Mouse (Mus musculus): ENCODE data around the gene Tubb1. TPM values are rescaled to one million over a fixed set of nuclear protein-coding genes. Genes with fewer than 3 reads are reported as not detected.

Tubb1 gene
- polyA plus RNA-seq, 1 experiment = not detected

- Histone ChIP-seq H3K36me3 (ENCODE audit: control insufficient read depth, insufficient read depth, low read length, poor library complexity, severe bottlenecking) (peaks cover 11% of the 10 kb centered on the region), H3K4me1 (ENCODE audit: control insufficient read depth, insufficient read depth, low read length) (no peaks in the 10 kb centered on the region), H3K9ac (ENCODE audit: low read depth, poor library complexity, severe bottlenecking) (peak within 1 kb of the TSS; percentile 82), H3K27ac (ENCODE audit: insufficient read depth, low read length) (peak within 1 kb of the TSS; percentile 80), H3K4me3 (ENCODE audit: low read depth, low read length) (peak within 1 kb of the TSS; percentile 79), H3K27me3 (ENCODE audit: control insufficient read depth, insufficient read depth, low read length, poor library complexity, severe bottlenecking) (no peaks in the 10 kb centered on the region), H3K9me3 (replicated peaks; ENCODE audit: control insufficient read depth, insufficient read depth, low read length, poor library complexity, severe bottlenecking) (no peaks in the 10 kb centered on the region)
- TF ChIP-seq POLR2A (IDR thresholded peaks at IDR 0.05; ENCODE audit: insufficient read depth, low read length) (no peak), CTCF (IDR thresholded peaks at IDR 0.05; ENCODE audit: low read depth, low read length) (no peak), EP300 (IDR thresholded peaks at IDR 0.05; ENCODE audit: insufficient read depth, low read depth, low read length) (no peak)
Measured at GRCm38 (mm10) chr2:174472818-174473549, 22.5 kb downstream of the Tubb1 start, which contains the start of gene Prelid3b. TSS of gene Prelid3b (minus strand) at chr2:174473081.

DNA sequence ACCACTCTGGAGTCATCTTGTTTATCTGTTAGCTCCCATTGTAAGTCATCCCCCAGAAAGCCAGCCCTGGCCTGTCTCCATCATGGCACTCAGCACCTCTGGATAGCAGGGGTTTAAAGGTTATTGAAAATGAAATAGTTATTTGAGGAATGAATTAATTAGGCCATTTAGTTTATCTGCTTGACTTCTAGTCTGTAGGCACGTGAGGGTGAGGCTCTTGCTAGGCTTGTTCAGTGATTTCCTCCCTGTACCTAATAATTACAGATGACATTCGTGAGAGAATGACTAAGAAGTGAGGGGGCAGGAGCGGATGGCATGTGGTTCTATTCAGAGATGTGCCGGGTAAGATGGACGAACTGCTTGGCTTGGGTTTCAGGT, 23.0 kb downstream of the Tubb1 start:
- Histone ChIP-seq H3K36me3 (ENCODE audit: control insufficient read depth, insufficient read depth, low read length, poor library complexity, severe bottlenecking) (peaks cover 11% of the 10 kb centered on the region), H3K9me3 (replicated peaks; ENCODE audit: control insufficient read depth, insufficient read depth, low read length, poor library complexity, severe bottlenecking) (no peaks in the 10 kb centered on the region), H3K4me1 (ENCODE audit: control insufficient read depth, insufficient read depth, low read length) (no peaks in the 10 kb centered on the region), H3K4me3 (ENCODE audit: low read depth, low read length) (peak overlapping the region; percentile 79), H3K9ac (ENCODE audit: low read depth, poor library complexity, severe bottlenecking) (peak overlapping the region; percentile 81), H3K27me3 (ENCODE audit: control insufficient read depth, insufficient read depth, low read length, poor library complexity, severe bottlenecking) (no peaks in the 10 kb centered on the region), H3K27ac (ENCODE audit: insufficient read depth, low read length) (peak overlapping the region; percentile 80)
- TF ChIP-seq POLR2A (IDR thresholded peaks at IDR 0.05; ENCODE audit: insufficient read depth, low read length) (no peak), EP300 (IDR thresholded peaks at IDR 0.05; ENCODE audit: insufficient read depth, low read depth, low read length) (no peak), CTCF (IDR thresholded peaks at IDR 0.05; ENCODE audit: low read depth, low read length) (no peak)

DNA sequence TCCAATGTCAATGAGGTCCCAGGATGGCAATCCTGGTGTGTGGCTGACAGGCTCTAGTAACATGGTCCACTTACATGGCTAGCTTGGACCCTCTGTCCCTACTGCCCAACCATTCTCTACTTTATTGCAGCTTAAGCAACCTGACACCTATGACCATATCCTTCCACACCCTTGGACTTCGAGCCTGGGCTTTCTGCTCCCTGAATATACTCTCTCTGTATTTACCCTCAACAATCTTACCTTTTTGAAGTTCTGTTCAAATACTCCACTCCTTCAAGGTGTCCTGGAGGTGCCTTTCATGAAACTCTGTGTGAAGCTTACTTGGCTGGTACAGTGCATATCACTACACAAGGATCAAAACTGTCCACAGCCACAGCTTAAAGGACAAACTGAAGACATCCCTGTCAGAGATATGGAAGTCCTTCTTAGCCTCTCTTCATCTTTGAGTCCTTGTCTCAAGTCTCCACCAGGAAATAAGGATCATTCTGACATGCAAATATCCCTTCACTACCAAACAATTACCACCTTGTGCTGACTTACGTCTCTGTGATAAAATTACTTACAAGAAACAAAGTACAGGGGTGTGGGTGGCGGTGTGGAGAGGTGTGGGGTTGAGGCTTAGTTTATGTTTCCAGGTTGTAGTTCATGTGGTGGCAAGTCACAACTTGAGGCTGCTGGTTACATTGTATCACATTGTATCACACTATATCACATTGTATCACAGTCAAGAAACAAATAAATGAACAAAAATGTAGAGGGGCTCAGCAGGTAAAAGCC, 27.2 kb downstream of the Tubb1 start:
- H3K27ac ChIP-seq (ENCODE audit: insufficient read depth, low read length) = no peak overlapping the region
- no peaks in the 10 kb centered on the region for H3K36me3 ChIP-seq (ENCODE audit: control insufficient read depth, insufficient read depth, low read length, poor library complexity, severe bottlenecking)
- TF ChIP-seq CTCF (IDR thresholded peaks at IDR 0.05; ENCODE audit: low read depth, low read length) (no peak), POLR2A (IDR thresholded peaks at IDR 0.05; ENCODE audit: insufficient read depth, low read length) (no peak), EP300 (IDR thresholded peaks at IDR 0.05; ENCODE audit: insufficient read depth, low read depth, low read length) (no peak)
- H3K4me1 ChIP-seq (ENCODE audit: control insufficient read depth, insufficient read depth, low read length) = no peaks in the 10 kb centered on the region
- H3K9ac ChIP-seq (ENCODE audit: low read depth, poor library complexity, severe bottlenecking) = no peak overlapping the region
- no peaks in the 10 kb centered on the region for H3K27me3 ChIP-seq (ENCODE audit: control insufficient read depth, insufficient read depth, low read length, poor library complexity, severe bottlenecking)
- no peak overlapping the region for H3K4me3 ChIP-seq (ENCODE audit: low read depth, low read length)
- no peaks in the 10 kb centered on the region for H3K9me3 ChIP-seq (replicated peaks; ENCODE audit: control insufficient read depth, insufficient read depth, low read length, poor library complexity, severe bottlenecking)

GRCm38 (mm10) chr2:174478746-174479145, 28.3 kb downstream of the Tubb1 start:
- Histone ChIP-seq H3K27ac (ENCODE audit: insufficient read depth, low read length) (no peak overlapping the region), H3K36me3 (ENCODE audit: control insufficient read depth, insufficient read depth, low read length, poor library complexity, severe bottlenecking) (no peaks in the 10 kb centered on the region), H3K9me3 (replicated peaks; ENCODE audit: control insufficient read depth, insufficient read depth, low read length, poor library complexity, severe bottlenecking) (no peaks in the 10 kb centered on the region), H3K4me1 (ENCODE audit: control insufficient read depth, insufficient read depth, low read length) (peaks cover 3% of the 10 kb centered on the region), H3K9ac (ENCODE audit: low read depth, poor library complexity, severe bottlenecking) (no peak overlapping the region), H3K4me3 (ENCODE audit: low read depth, low read length) (no peak overlapping the region), H3K27me3 (ENCODE audit: control insufficient read depth, insufficient read depth, low read length, poor library complexity, severe bottlenecking) (no peaks in the 10 kb centered on the region)
- TF ChIP-seq POLR2A (IDR thresholded peaks at IDR 0.05; ENCODE audit: insufficient read depth, low read length) (no peak), EP300 (IDR thresholded peaks at IDR 0.05; ENCODE audit: insufficient read depth, low read depth, low read length) (no peak), CTCF (IDR thresholded peaks at IDR 0.05; ENCODE audit: low read depth, low read length) (no peak)

DNA sequence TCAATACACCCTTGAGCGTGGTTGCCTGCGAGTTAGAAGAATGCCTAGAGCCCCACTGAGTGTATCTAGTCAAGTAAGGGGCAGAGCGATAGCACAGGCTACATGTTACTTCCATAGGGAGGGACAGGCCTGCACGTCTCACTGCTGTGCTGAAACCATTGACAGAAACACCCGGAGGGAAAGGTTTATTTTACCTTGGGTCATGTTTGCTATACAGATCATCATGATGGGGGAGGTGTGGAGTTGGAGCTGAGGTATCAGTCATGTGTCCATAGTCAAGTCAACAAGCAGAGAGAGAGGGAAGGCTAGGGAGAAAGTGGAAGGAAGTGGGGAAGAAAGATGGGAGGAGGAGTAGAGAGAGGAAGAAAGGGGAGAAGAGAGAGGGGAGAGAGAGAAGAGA, 36.5 kb downstream of the Tubb1 start:
- H3K4me3 ChIP-seq (ENCODE audit: low read depth, low read length) = no peak overlapping the region
- H3K4me1 ChIP-seq (ENCODE audit: control insufficient read depth, insufficient read depth, low read length) = peaks cover 3% of the 10 kb centered on the region
- H3K9ac ChIP-seq (ENCODE audit: low read depth, poor library complexity, severe bottlenecking) = no peak overlapping the region
- no peaks in the 10 kb centered on the region for H3K27me3 ChIP-seq (ENCODE audit: control insufficient read depth, insufficient read depth, low read length, poor library complexity, severe bottlenecking)
- H3K9me3 ChIP-seq (replicated peaks; ENCODE audit: control insufficient read depth, insufficient read depth, low read length, poor library complexity, severe bottlenecking) = no peaks in the 10 kb centered on the region
- H3K36me3 ChIP-seq (ENCODE audit: control insufficient read depth, insufficient read depth, low read length, poor library complexity, severe bottlenecking) = no peaks in the 10 kb centered on the region
- TF ChIP-seq CTCF (IDR thresholded peaks at IDR 0.05; ENCODE audit: low read depth, low read length) (no peak), POLR2A (IDR thresholded peaks at IDR 0.05; ENCODE audit: insufficient read depth, low read length) (no peak), EP300 (IDR thresholded peaks at IDR 0.05; ENCODE audit: insufficient read depth, low read depth, low read length) (no peak)
- H3K27ac ChIP-seq (ENCODE audit: insufficient read depth, low read length) = no peak overlapping the region

GRCm38 (mm10) chr2:174492858-174493257, 42.4 kb downstream of the Tubb1 start:
- no peaks in the 10 kb centered on the region for H3K9me3 ChIP-seq (replicated peaks; ENCODE audit: control insufficient read depth, insufficient read depth, low read length, poor library complexity, severe bottlenecking)
- H3K9ac ChIP-seq (ENCODE audit: low read depth, poor library complexity, severe bottlenecking) = no peak overlapping the region
- no peak overlapping the region for H3K27ac ChIP-seq (ENCODE audit: insufficient read depth, low read length)
- H3K36me3 ChIP-seq (ENCODE audit: control insufficient read depth, insufficient read depth, low read length, poor library complexity, severe bottlenecking) = no peaks in the 10 kb centered on the region
- no peaks in the 10 kb centered on the region for H3K4me1 ChIP-seq (ENCODE audit: control insufficient read depth, insufficient read depth, low read length)
- TF ChIP-seq POLR2A (IDR thresholded peaks at IDR 0.05; ENCODE audit: insufficient read depth, low read length) (no peak), EP300 (IDR thresholded peaks at IDR 0.05; ENCODE audit: insufficient read depth, low read depth, low read length) (no peak)
- H3K4me3 ChIP-seq (ENCODE audit: low read depth, low read length) = no peak overlapping the region
- H3K27me3 ChIP-seq (ENCODE audit: control insufficient read depth, insufficient read depth, low read length, poor library complexity, severe bottlenecking) = no peaks in the 10 kb centered on the region

All from ES-Bruce4 (cell line).